Mouse (Mus musculus) lung, adult 2 months (tissue): ENCODE results near the gene Sema3f.

Experiments
- CTCF ChIP-seq: fragments of 200-500 bp; IDR thresholded peaks from 2 replicates; pipeline ENCODE4 v1.5.1; 2011; ENCODE audit warnings: mild to moderate bottlenecking, low read length, control low read depth; ENCODE audit not compliant: insufficient read depth
- POLR2A ChIP-seq: fragments of 200-500 bp; IDR thresholded peaks from 2 replicates; pipeline ENCODE4 v1.6.1; 2011; ENCODE audit warnings: low read depth, mild to moderate bottlenecking, control low read depth, low read length, borderline replicate concordance; ENCODE audit errors: extremely low read depth

DNA sequence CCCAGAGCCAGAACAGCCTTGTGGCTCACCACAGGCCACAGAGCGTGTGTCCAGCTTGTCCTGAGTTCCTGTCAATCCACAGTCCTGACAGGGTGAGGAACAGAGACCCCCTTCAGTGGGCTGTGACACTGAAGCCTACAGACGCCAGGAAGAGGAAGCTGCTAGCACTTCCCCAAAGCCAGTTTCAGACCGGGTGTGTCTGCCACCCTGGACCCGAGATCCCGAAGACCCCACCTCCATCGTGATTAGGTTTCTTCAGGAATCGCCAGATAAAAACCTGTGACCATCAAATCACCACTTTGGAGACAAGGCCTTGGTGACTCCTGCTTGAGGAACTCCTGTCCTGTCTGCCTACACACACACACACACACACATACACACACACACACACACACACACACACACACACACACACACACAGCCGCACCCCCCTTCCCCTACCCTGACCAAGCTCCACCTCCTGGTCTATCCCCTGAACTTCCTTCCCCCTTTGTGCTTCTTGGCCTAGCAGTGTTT lies 70.0 kb downstream of the Sema3f start:
- TF ChIP-seq POLR2A, result no peak
- TF ChIP-seq CTCF, result no peak
